Mouse (Mus musculus): ENCODE data around the gene Adap1. TPM values are rescaled to one million over a fixed set of nuclear protein-coding genes. Genes with fewer than 3 reads are reported as not detected.

Adap1 gene
- total RNA-seq, 2 experiments from 2014 or later, result 263 to 264 TPM

DNA sequence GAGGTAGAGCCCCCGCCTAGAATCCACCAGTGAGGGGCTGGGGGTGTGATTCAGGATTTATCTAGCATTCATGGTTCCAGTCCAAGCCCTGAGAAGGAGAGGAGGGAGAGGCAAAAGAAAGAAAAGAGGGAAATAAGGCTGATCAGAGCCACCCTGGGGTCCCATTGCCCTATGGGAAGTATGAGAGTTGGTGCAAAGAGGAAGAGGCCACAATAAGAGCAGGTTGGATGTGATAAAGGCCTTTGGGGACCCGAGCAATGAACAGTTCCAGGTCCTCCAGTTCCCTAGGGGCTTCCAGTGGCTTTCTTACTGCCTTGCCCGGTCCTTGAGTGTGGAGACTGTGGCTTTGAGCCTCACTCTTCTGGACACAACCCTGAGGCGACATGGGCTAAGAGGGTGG lies 37.6 kb downstream of the Adap1 start:
- DNase-seq (ENCODE audit: low spot score in 2 of 2), result no peak

DNA sequence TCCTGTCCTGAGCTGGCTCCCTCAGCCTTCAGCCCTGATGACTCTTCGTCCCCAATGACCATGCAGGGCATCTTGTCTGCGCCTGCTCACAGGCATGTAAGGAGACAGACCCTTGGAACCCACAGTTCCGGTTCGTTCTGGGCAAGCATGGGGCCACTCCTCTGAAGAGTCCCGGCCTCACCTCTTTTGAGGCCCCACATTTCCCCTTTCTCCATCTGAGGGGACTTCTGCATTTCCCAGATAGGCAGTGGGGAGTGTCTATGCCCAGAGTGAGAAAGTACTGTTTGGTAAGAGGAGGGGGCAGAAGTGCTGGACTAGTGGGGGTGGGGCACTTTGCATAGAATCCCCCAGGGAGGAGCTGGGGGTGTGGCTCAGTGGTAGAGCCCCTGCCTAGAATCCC lies 38.3 kb downstream of the Adap1 start:
- no peak for DNase-seq (ENCODE audit: low spot score in 2 of 2)

DNA sequence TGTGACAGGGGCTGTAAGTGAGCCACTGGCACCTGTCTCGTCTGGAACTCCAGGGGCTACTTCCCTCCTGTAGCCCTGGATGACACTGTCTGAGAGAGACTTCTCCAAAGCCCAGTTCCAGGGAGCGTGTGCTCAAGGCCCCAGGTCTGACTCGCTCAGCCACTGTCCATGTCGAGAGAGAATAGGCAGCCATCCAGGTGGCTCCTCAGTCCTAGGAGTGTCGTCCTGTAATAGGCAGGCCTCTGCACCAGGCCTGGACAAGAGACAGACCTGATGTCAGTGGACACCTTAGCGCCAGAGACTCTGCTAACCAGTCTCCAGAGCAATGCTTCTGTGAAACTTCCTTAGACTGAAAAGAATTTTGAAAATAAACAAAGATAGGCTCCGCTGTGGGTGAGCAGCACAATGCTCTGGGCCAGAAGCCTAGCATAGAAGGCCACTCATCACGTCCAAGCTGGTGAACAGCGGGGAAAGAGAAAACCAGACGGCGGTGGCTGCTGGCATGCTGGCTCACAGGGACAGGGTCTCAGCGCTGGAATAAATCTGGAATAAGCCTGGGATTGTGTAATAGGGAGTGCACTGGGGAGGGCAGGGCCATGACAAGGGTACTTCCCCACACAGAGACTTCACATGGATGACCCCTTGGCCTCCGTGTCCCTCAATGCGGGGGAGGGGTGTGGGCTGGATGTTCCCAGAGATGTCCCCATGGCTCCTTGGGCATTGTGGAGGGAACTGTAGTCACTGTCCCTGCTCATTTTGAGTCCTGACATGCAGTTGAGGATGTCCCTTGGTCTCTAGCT lies 39.1 kb downstream of the Adap1 start:
- DNase-seq (ENCODE audit: low spot score in 2 of 2), result no peak

DNA sequence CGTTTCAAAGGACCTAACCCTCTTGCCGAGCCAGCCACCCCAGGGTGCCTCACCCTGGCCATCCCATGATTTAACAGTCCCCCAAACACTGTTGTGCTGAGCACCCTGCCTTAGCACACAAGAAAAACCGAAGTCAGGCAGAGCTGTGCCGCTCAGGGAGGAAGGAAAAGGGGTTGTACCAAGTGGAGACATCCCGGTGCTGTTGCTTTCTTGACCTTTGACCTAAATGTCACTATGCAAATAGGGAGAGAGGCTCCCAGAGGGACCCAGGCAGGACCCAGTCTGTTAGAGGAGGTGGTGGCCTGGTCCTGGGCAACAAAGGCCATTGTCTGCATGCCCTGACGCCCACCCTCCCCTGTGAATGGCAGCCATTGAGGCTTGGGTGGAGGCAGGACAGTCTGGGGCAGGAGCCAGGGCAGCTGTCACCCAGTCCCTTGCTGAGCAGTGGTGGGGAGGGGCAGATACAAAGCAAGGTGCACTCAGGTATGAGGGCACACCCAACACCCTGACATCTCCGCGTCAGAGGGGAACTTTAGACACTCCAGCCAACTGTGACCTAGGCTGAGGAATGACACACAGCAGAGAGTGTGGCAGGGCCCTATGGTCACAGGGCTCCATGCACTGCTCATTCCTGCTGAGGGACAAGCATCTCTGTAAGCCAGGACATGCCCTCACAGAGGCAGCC lies 39.9 kb downstream of the Adap1 start:
- no peak for DNase-seq (ENCODE audit: low spot score in 2 of 2)

DNA sequence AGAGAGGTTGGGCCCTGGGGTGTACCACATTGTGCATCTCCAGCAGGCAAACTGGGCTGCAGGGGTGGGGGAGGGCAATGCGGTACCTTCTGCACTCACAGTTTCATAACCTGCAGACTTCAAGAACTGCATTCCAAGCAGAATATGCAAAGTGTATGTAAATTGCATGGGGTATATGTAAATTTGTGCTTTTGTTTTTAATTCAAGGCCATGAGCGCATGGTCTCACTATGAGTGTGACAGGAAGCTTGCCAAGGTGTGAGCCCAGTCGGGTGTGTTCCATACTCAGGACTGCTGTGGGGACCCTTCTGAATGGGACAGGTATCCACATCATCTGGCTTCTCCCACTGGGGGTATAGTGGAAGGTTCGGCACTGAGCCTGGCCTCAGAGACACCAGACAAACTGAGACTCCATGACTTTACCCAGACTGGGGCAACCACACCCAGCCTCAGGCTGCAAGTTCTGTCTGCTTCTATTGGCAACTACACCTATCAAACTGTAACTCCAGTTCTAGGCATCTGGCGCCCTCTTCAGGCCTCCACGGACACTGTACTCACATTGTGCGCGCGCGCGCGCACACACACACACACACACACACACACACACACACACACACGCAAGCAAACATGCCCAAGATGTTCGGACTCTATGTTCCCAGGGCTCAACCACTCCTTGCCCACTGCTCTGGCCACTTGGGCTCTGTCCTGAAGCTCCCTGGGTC lies 41.8 kb downstream of the Adap1 start:
- DNase-seq (ENCODE audit: low spot score in 2 of 2), result no peak

DNA sequence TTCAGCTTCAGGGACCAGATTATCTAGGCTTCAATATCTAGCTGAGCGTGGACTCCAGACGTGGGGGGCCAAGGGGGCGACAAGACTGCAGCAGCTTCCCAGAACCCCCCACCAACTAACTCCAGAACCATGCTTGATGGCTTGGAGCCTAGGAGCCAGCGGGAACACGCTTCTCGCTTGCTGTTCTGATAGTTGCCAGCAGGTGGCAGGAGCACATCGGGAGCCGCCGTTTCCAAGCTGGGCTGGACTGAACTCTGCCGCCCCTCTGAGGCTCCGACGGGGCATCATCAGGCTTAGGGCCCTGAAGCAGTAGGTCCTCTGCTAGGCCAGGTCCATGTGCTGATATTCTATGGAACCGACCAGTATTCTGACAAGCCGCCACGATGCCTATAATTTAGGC lies 43.2 kb downstream of the Adap1 start:
- DNase-seq (ENCODE audit: low spot score in 2 of 2), result peak; percentile 85 to 87

DNA sequence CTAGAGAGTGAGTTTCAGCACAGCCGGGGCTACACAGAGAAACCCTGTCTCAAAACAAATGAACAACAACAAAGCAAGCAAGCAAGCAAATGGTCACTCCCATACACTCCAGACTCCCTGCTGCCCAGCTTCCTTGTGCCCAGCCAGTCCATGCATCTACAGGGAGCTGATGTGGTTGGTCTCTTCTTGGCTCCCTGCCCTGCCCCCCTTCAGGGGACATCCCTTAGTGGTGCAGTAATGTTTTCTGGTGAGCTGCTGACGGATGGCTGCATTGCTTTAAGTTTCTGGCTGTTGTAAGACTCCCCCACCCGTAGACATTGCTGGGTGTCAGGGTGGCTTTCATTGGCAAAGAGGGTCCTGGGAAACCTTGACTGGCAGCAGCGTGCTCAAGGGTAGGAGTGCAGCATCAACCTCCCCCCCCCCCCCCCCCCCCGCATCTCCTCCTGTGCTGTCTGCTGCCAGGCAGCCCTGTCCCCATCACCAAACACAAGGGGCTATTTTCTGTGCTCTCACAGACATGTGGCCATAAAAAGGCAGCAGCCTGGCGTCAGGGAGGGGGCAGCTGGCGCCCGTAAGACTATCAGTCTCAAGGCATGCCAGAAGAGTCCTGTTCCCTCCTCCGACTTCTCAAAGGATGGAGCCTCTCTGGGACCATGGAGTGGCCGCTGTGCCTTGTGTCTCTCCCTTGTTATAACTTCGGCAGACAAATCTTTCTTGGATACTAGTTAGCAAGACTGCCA lies 43.9 kb downstream of the Adap1 start:
- no peak for DNase-seq (ENCODE audit: low spot score in 2 of 2)

DNA sequence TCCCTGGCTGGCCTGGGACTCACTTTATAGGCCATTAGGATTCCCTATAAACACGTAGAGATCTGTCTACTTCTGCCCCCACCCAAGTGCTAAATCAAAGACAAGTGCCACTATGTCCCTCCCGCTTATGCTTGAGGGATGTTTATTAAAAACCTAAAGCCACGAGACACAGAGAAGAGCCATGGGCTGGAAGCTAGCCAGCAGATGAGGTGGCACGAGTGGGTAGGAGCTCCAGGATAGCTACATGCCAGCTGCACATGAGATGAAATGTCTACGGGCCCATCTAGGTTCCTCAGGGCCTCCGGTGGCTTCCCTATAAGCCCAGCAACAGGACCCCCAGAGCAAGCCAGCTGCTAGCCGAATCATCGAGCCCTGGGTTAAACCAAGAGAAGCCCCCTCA lies 48.1 kb downstream of the Adap1 start:
- DNase-seq (ENCODE audit: low spot score in 2 of 2), result no peak

DNA sequence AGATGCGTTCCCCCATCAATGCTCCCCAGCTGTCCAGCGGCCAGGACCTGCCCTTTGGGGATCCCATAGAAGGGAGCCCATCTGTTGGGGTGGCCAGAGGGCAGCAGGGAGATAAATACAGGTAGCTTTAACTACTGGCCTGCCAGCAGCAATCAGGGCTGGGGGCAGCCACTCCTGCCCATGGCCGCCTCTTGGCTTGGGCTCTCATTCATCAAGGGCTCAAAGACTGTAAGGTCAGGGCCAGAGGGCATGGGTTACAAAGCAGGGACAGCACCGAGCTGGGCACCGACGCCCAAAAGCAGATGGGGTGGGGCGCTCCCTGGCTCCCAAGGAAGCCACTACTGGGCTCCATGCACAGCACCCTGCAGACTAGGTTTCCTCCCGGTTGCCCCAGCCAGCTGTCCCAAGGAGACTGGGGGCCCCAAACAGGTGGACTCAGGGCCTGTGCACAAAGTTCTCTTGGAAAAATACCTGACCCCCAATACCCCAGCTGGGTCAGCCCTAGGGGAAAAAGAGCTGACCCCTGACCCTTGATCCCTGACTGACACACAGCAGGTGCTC lies 53.3 kb downstream of the Adap1 start:
- no peak for DNase-seq (ENCODE audit: low spot score in 2 of 2)

DNA sequence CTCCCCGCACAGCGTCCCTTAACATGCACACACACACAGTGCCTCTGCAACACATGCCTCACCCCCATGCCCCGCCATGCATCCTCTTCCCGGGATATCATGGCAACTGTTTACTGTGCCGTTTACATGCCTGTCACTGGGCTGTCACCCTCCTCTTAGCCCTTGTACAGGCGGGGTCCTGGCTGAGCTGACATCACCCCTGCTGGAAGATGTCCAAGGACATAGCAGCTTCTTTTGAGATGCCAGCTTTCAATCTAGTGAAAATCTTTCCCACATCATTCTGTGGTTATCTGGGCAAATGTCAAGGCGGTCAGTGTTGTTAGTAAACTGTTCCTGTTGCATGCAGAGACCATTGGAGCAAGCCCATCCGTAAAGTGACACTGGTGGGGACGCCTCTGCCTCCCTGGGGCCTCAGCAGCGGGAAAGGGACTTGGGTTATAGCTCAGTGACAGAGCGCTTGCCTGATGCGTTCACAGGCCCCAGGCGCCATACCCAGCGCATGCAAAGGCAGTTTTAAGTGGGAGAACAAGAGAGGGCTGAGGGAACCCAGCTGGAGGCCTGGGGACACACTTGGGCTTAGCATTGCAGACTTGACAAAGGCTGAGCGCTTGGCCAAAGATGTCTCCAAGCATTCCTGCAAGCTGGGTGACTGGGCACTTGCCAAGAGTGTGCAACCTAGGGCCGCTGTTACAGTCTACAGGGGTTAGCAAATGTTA lies 54.5 kb downstream of the Adap1 start:
- DNase-seq (ENCODE audit: low spot score in 2 of 2), result no peak

DNA sequence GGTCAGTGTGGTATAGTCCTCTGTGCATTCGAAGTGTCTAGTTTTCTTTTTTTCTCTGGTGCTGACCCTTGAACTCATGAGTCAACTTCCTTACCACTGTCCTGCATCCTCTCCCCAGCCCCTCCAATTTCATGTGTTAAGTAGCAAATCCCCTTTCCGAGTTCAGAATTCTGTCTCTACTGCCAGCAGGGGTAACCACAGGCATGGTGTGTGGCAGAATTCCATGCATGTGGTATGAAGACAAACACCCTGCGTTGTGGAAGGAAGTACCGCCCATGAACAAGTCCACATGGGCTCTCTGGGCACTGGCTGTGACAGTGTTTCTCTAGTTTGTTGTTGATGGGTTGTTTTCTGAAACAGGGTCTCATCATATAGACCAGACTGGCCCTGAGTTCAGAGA lies 57.8 kb downstream of the Adap1 start:
- DNase-seq (ENCODE audit: low spot score in 2 of 2), result no peak

DNA sequence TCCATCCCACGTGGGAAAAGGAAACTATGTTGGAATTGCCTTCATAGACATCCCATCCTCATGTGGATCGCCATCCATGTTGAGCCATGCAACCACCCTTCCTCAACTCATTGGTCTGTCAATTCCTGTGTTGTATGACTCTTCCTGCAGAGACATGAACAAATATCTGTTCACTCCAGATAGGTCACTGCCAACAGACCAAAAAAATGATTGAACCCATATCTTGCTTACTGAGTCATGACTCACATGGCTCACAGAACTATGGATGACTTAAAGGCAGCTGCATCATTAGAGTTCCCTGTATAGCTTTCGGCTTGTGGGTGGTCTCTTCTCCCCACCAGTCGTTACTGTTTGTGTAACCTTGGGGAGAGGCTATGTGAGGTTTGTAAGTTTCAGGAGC lies 64.0 kb downstream of the Adap1 start:
- no peak for DNase-seq (ENCODE audit: low spot score in 2 of 2)

DNA sequence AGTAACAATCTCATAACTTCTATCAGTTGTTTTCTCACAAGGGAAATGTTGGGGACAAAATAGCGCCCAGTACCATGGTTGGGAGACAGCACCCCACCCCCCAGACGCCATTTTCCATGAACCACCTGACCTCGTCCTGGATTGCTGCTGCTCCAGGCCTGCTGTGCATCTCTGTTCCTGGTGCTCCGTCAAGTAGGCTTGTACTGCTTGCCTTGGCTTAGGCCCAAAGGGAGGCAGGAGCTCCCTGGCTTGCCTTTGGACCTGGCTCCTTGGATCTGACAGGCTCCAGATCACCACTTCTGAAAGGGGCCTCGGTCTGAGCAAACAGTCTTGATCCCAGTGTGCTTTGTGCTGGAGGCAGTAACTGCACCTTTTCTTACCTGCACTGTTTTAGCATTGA lies 65.6 kb downstream of the Adap1 start:
- DNase-seq (ENCODE audit: low spot score in 2 of 2), result no peak

DNA sequence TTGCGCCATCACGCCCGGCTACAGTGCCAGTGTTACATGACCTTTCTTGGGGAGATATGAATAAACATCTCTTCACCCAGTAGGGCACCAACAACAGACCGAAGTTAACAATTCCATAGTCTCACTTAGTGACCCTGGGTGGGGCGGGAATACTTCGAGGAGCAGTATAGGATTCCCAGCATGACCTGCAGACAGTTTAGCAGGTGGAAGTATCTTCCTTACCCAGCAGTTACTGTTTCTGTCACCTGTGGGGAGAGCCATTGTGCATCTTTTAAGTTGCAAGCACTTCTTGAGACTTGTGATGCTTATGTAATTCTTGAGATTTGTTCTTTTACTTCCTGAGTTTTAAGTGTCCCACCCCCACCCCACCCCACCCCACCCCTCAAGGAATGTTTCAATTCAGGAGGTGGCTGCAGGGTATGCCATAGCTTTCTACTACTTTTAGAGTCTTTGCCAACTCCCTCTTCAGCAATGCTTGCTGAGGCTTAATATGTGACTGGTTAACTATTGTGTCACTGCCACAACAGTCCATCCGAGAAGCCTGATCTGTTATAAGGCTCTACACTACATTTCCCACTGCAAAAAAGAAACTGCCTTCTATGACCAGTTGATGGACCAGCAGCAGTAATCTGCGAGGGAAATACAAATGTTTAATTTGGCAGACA lies 66.9 kb downstream of the Adap1 start:
- no peak for DNase-seq (ENCODE audit: low spot score in 2 of 2)

DNA sequence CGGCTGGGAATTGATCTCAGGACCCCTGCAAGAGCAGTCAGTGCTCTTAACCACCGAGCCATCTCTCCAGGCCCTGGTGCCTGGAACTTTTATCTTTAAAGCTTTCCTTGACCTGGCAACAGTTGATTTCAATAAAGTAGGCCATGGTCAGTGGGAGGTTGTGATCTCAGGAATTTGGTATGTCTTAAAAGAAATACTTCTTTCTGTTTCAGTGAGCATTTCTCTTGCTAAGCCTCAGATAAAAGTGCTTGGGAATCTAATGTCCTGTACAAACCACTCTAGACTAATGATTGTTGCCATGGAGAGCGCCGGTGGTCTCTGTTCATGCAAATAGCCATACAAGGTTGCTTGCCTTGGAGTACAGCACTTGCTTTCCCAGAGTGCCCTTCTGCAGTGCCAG lies 67.6 kb downstream of the Adap1 start:
- DNase-seq (ENCODE audit: low spot score in 2 of 2), result no peak

DNA sequence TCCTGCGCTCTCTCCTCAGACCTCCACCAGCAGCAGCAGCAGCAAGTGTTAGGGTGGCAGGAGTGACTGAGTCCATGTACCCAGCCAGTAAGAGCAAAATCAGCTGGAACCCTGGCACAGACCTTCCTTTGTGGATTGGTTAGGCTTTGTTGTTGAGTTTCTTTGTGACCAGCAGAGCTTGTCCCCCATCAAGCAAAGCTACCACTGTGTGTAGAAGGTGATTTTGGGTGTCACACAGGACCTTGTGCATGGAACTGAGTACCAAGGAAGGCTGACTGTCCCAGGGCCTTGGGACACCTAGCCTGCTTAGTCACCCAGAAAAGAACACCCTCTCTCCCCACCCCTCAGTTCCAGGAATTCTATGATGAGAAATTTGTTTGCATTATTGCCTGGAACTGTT lies 68.2 kb downstream of the Adap1 start:
- no peak for DNase-seq (ENCODE audit: low spot score in 2 of 2)

DNA sequence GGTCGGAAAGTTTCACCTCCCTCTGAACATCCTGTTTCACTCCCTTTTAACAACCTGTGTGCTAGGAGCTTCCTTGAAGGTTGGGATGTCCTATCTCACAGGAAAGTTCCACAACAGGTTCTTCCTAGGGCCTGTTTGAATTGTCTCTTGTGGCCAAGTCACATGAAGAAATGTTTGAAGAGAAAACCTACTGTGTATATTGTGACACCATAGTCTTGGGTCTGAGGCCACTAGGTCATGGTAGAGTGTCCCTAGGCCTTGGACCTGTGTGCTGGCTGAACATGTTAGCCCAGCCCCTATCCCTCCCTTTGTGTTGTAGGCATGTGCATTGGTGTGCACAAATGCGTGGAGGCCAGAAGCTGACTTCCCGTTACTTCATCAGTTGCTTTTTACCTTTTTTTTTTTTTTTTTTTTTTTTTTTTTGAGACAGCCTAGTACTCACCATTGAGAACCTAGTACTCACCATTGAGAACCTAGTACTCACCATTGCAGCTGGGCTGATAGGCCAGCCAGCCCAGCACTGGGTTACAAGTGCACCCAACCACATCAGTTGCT lies 69.1 kb downstream of the Adap1 start:
- DNase-seq (ENCODE audit: low spot score in 2 of 2), result no peak

DNA sequence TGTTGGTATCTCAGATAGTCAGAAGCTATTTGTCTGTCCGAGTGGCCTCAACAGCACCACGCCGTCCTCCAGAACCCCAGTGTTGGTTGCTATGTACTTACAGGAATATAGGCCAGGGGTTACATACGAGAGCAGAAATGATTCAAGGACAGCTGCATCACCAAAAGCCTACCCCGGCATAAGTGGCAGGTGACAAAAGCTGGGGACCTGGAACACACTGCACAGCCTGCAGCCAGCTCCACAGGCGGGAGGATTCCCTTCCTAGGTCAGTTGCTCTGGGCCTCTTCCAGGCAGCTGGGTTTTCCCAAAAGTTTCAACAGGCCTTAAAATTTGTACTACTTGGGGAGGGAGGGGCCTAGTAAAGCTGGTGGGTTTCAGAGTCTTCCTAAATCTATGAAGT lies 69.6 kb downstream of the Adap1 start:
- DNase-seq (ENCODE audit: low spot score in 2 of 2), result no peak

DNA sequence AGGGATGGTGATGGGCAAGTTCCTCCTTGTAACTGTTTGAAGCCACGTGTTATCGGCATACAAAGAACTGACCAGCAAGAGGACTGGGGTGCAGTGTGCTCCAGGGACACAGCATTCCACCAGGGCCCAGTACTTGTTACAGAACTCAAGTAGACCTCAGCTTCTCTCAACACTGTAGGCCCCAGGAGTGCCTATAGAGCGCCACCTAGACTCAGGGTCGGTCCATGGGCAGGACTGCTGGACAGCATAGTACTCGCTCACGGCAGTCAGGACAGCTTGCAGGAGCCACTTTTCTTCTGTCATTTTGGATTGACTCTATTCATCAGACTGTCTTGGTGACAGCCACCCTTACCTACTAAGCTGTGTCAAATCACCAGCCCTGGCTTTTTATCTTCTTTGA lies 70.5 kb downstream of the Adap1 start:
- DNase-seq (ENCODE audit: low spot score in 2 of 2), result no peak

DNA sequence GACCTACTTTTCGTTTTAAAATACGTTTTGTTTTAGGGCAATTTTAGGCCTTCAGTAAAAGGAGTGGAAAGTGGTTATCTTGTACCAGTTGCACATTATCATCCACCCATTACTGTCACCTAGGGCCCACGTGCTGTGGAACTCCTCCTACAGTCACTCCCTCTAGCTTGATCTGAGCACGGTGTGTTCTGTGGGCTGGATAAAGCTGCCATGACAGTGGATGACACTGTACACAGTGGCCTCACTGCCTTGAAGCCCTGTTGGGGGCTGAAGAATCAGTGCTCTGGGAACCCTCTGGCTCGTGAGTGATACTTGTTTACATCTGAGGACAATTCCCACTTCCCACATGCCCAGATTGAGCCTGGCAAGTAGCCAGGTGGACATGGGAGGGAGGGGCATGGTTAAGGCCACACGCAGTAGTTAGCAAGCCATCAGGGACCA lies 72.1 kb downstream of the Adap1 start:
- DNase-seq (ENCODE audit: low spot score in 2 of 2), result peak in 1 of 2 experiments; percentile 28
